Mouse (Mus musculus) stomach, postnatal 0 days (tissue): ENCODE results near the gene Kdm7a.

ENCODE experiments used
- CTCF ChIP-seq: IDR thresholded peaks from 2 replicates; pipeline ENCODE4 v1.5.1; 2016; ENCODE audit warnings: antibody characterized with exemption, low read depth, mild to moderate bottlenecking, moderate library complexity
- EP300 ChIP-seq: optimal IDR thresholded peaks from 2 replicates; pipeline ENCODE3; 2016; ENCODE audit warnings: antibody characterized with exemption

GRCm38 (mm10) chr6:39255271-39255670 lies 48.7 kb upstream of the Kdm7a start:
- TF ChIP-seq EP300 (no peak), CTCF (no peak)
